Mouse (Mus musculus) lung, adult 2 months (tissue): ENCODE data around the gene Sh3pxd2a.

Experiments used
- CTCF ChIP-seq: fragments of 200-500 bp; IDR thresholded peaks from 2 replicates; pipeline ENCODE4 v1.5.1; 2011; ENCODE audit warnings: mild to moderate bottlenecking, low read length, control low read depth; ENCODE audit not compliant: insufficient read depth
- POLR2A ChIP-seq: fragments of 200-500 bp; IDR thresholded peaks from 2 replicates; pipeline ENCODE4 v1.6.1; 2011; ENCODE audit warnings: low read depth, mild to moderate bottlenecking, control low read depth, low read length, borderline replicate concordance; ENCODE audit errors: extremely low read depth

GRCm38 (mm10) chr19:47402976-47403375 is 61.2 kb downstream of the Sh3pxd2a start:
- TF ChIP-seq POLR2A: no peak
- TF ChIP-seq CTCF: no peak
